Mouse (Mus musculus) olfactory bulb, adult 2 months (tissue): ENCODE measurements at regions not wholly inside any gene's neighbourhood (a gene's known extent, or its start where the extent isn't known, plus 50 kb on each side); places are given as distances from the start of the nearest gene placed in this dataset.
"Not testable (repeated sequence)": the region's sequence is repeated elsewhere in the genome, so short reads cannot be mapped to it uniquely, and the experiment has no call there.

Source experiments
- H3K27ac ChIP-seq: fragments of 200-500 bp; 2 replicates; pipeline ENCODE4 v1.5.1; 2012; ENCODE audit warnings: low read depth, low read length; ENCODE audit not compliant: insufficient read depth
- H3K4me1 ChIP-seq: fragments of 200-500 bp; 2 replicates; pipeline ENCODE4 v1.6.1; 2012; ENCODE audit warnings: low read length; ENCODE audit not compliant: control insufficient read depth, insufficient read depth
- H3K4me3 ChIP-seq: fragments of 200-500 bp; 2 replicates; pipeline ENCODE4 v1.5.1; 2012; ENCODE audit warnings: mild to moderate bottlenecking, low read depth, low read length, moderate library complexity; ENCODE audit not compliant: insufficient read depth
- CTCF ChIP-seq: fragments of 200-500 bp; IDR thresholded peaks from 2 replicates; pipeline ENCODE4 v1.5.1; 2012; ENCODE audit warnings: low read depth, mild to moderate bottlenecking, low read length, moderate library complexity; ENCODE audit not compliant: insufficient read depth
- POLR2A ChIP-seq: fragments of 200-500 bp; IDR thresholded peaks from 2 replicates; pipeline ENCODE4 v1.6.1; 2012; ENCODE audit warnings: mild to moderate bottlenecking, low read depth, low read length, moderate library complexity; ENCODE audit not compliant: insufficient read depth
- WGBS: fragments of 180-500 bp; shearing (Covaris S2); methylation state at CpG from one replicate; pipeline ENCODE4 v1.1.7; 2018; 5-methylcytosine and 5-hydroxymethylcytosine counted together

DNA sequence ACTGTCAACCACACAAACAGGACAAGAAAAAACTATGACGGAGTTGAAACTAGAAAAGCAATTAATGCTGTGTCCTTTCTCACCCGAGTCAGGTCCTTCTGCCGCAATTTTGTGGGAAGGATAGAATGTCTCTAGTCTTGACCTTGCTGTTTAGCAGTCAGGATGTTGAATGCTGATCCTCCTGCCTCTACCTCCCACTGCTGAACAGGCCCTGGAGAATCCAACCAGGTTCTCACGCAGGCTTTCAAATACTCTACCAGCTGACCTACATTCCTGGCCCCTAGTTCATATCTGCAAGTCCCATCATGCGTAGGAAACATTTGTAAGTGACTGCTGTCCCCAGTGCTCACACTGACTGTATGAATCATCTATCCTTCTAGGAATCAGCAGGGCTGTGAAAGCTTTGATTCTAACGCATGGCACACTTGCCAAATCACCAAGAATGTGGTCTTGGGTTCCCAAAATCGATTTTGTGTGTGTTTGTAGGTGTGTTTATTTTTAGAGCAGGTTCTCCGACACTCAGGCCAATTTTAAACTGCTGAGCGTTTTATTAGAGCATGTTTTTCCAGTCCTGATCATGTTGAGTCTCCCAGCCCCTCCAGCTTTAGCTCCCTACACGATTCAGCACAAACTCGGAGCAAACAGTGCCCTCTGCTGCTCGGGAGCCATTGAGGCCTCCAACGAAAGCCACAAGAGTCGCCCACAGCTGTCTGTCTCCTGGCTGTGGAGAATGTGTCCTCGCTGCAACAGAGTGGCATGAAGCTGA is 545.4 kb downstream of the Zfp704 start:
- WGBS: 50% methylated on average over 15 of the region's 15 CpGs
- TF ChIP-seq CTCF: no peak
- TF ChIP-seq POLR2A: no peak
- H3K27ac ChIP-seq: no peak overlapping the region
- no peaks in the 10 kb centered on the region for H3K4me1 ChIP-seq
- H3K4me3 ChIP-seq: no peak overlapping the region

DNA sequence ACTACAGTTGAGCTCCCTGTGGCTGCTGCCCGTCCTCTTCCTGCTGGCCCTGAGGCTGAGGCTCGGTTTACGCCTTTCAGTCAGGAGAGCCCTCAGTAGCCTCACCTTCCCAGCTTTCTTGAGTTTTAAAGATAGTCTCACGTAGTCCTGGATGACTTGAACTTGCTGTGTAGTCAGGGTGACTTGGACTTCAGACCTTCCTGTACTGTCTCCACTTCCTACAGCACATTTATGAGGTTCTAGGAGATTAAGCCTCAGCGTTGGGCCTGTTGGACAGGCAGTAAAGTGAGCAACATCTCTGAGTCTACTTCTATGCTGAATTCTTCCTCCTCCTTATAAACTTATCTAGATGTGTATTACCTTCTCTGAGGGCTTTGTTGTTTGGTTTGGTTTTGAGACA is 546.2 kb downstream of the Zfp704 start:
- no peak overlapping the region for H3K4me3 ChIP-seq
- TF ChIP-seq CTCF (no peak), POLR2A (no peak)
- H3K4me1 ChIP-seq: no peaks in the 10 kb centered on the region
- H3K27ac ChIP-seq: no peak overlapping the region
- 93% methylated on average over 5 of the region's 5 CpGs for WGBS

DNA sequence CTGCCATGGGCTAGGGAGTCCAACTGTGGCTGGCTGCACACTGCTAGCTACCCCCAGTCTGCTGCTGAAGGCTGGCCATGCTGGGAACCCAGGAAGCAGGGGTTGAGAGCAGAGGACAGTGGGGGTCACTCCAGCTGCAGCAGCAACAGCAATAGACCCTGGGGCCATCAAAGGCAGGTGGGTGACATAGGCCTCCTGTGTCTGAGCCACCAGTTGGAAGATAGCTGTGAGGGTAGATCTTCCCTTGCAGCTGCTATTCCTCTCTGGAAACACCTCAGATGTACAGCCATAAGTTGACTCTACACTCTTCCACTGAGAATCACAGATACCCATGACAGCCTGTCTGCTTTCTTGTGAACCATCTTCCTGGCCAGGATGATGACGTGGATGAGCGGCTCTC is 548.5 kb downstream of the Zfp704 start:
- H3K27ac ChIP-seq: no peak overlapping the region

DNA sequence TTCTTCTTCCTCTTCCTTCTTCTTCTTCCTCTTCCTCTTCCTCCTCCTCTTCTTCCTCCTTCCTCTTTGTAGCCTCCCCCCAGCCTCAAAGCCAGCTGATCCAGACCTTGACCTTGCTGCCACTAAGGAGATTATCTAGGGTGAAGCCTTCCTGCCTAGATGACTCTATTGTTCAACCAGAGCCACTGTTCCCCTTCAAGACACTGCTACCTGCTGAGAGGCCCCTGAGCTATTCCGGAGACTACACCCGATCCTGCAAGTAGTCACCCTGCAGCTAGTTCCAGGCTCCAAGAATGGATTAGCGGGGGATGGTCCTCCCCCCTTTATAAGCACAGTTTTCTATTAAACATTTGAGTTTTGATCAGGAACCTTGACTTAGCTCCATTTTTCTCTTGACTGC is 552.2 kb downstream of the Zfp704 start:
- not testable (repeated sequence) for H3K4me1 ChIP-seq, H3K4me3 ChIP-seq, H3K27ac ChIP-seq
- WGBS: 80% methylated on average over 3 of the region's 3 CpGs

More for the DNA sequence above, 548.5 kb downstream of the Zfp704 start:
- 95% methylated on average over 2 of the region's 2 CpGs for WGBS
- no peak overlapping the region for H3K4me3 ChIP-seq
- H3K4me1 ChIP-seq: no peaks in the 10 kb centered on the region
- TF ChIP-seq CTCF (no peak), POLR2A (no peak)

DNA sequence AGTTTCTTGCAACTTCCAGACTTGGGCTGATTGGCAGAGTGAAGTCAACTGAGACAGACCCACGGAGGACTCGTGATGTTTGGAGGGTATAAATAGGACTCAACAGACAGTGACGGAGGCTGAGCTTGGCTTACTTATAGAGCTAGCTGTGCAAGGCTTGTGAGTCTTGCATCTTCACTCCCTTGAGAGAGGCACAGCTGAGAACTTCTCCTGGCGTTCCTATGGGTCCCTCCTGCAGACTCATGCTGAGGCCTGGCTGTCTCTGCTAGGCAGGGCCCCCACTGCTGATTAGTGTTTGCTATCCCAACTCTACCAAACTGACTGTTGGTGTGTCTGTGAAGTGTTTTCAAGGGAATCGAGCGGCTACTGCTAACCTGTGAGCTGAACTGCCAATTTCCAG is 553.0 kb downstream of the Zfp704 start:
- 88% methylated on average over 6 of the region's 6 CpGs for WGBS
- no peak overlapping the region for H3K4me3 ChIP-seq
- H3K27ac ChIP-seq: no peak overlapping the region
- TF ChIP-seq CTCF (no peak), POLR2A (no peak)
- no peaks in the 10 kb centered on the region for H3K4me1 ChIP-seq

DNA sequence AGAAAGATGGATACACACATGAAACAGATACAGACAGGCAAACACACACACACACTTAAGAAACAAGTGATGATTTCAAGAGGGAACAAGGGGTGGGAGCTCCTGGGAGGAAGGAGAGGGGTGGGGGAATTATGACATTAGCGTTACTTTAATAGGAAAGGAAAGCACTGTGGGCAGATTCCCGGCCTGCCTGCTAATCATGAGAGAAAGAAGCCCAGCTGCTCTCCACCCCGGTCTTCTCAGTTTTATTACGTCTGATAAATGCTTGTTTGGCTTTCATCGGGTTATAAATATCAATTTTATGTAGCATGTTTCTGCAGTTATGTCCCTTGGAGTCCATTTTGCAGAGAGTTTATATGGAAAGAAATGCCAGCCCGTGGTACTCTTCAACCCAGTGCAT is 554.1 kb downstream of the Zfp704 start:
- Histone ChIP-seq H3K27ac (no peak overlapping the region), H3K4me1 (no peaks in the 10 kb centered on the region), H3K4me3 (no peak overlapping the region)
- 77% methylated on average over 6 of the region's 6 CpGs for WGBS
- TF ChIP-seq CTCF: no peak
